Mouse (Mus musculus) midbrain, embryonic 13.5 days (tissue): Measurements from ENCODE around the gene Cspg4. TPM values are rescaled to one million over a fixed set of nuclear protein-coding genes. Genes with fewer than 3 reads are reported as not detected.

ENCODE experiments used
- ATAC-seq: fragments of 200-750 bp; cut with Nextera tagmentation; 2 replicates; pipeline ENCODE4 v1.8.0; 2017; ENCODE audit warnings: mild to moderate bottlenecking, moderate TSS enrichment, moderate library complexity
- H3K27ac ChIP-seq: fragments of 300-500 bp; sonication (generic); 2 replicates; pipeline ENCODE4 v1.5.1; 2015; ENCODE audit warnings: inconsistent platforms, mild to moderate bottlenecking, moderate library complexity
- H3K27me3 ChIP-seq: fragments of 300-500 bp; sonication (generic); 2 replicates; pipeline ENCODE4 v1.6.1; 2015; ENCODE audit warnings: mild to moderate bottlenecking, inconsistent platforms
- H3K36me3 ChIP-seq: fragments of 300-500 bp; sonication (generic); 2 replicates; pipeline ENCODE4 v1.6.1; 2015; ENCODE audit warnings: mild to moderate bottlenecking, inconsistent platforms
- H3K4me1 ChIP-seq: fragments of 300-500 bp; sonication (generic); replicated peaks from 2 replicates; pipeline ENCODE4 v1.6.1; 2015; ENCODE audit warnings: inconsistent platforms
- H3K4me2 ChIP-seq: fragments of 300-500 bp; sonication (generic); replicated peaks from 2 replicates; pipeline ENCODE4 v1.6.1; 2015; ENCODE audit warnings: moderate library complexity, mild to moderate bottlenecking, inconsistent platforms
- H3K4me3 ChIP-seq: fragments of 300-500 bp; sonication (generic); replicated peaks from 2 replicates; pipeline ENCODE4 v1.5.1; 2015; ENCODE audit warnings: mild to moderate bottlenecking, inconsistent platforms
- H3K9ac ChIP-seq: fragments of 300-500 bp; sonication (generic); replicated peaks from 2 replicates; pipeline ENCODE4 v1.6.1; 2015; ENCODE audit warnings: mild to moderate bottlenecking, inconsistent platforms
- H3K9me3 ChIP-seq: fragments of 300-500 bp; sonication (generic); 2 replicates; pipeline ENCODE4 v1.6.1; 2016; ENCODE audit warnings: mild to moderate bottlenecking, inconsistent platforms
- WGBS: fragments of 180-500 bp; shearing (Covaris S2); methylation state at CpG from one replicate; pipeline ENCODE4 v1.1.7; 2015; 5-methylcytosine and 5-hydroxymethylcytosine counted together
- polyA plus RNA-seq: library from polyadenylated mRNA; unstranded; fragments of >200 nt; fragmentation: Nextera tagmentation; extraction: Ambion mirVana; gene quantifications from 2 replicates; pipeline ENCODE4 v1.2.1, GENCODE M21; 2015

The Cspg4 gene
- 3.2 and 3.5 TPM in 2 replicates for polyA plus RNA-seq

DNA sequence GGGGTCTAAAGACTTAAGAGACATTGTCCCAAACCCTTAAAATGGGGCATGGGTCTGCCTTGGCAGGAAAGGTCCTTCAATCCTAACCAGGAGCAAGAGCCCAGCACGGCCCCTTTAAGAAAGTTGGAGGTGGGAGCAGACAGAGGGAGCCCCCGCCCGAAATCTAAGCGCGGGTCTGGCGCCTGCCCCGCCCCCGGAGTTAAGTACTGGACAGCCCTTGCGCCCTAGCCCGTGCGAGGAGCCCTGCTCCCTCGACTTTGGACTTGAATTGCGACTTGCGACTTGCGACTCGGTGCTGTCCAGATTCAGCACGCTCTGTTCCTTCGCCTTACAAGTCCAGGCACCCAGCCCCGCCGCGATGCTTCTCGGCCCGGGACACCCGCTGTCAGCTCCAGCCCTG, at the start of gene Cspg4:
TSS of gene Cspg4 (plus strand) at position 202 of the 400 bp plus-strand sequence.
- Histone ChIP-seq H3K4me1 (peaks cover 19% of the 10 kb centered on the region), H3K36me3 (no peaks in the 10 kb centered on the region), H3K27ac (no peak within 1 kb of the TSS), H3K9ac (peak within 1 kb of the TSS; percentile 42; the same call in 1 of the 2 replicates), H3K4me2 (peak within 1 kb of the TSS; percentile 49), H3K4me3 (peak within 1 kb of the TSS; percentile 22), H3K27me3 (peaks cover 31% of the 10 kb centered on the region), H3K9me3 (no peaks in the 10 kb centered on the region)
- no peak for ATAC-seq
- under 1% methylated on average over 24 of the region's 24 CpGs for WGBS

DNA sequence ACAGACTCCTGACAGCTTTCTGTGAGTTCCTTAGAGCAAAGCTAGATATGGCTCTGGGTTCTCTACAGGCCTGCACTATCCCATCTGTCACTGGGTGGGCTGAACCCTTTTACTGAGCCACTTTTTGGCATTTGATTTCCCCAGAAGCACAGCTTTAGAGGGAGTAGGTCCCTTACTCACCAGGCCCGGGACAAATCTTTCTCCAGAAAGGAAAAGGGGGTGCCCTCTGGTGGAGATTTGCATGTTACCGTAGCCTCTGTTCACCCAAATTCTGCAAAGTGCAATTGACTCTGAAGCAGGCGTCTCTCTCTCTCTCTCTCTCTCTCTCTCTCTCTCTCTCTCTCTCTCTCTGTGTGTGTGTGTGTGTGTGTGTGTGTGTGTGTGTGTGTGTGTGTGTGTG, 39.9 kb upstream of the Cspg4 start:
- no peak overlapping the region for H3K27ac ChIP-seq
- no peaks in the 10 kb centered on the region for H3K36me3 ChIP-seq
- 0 out of 2 replicates have a peak overlapping the region, but pooled peaks have one; percentile 50 for H3K4me2 ChIP-seq
- peaks cover 33% of the 10 kb centered on the region for H3K4me1 ChIP-seq
- ATAC-seq: no peak
- no peak overlapping the region for H3K4me3 ChIP-seq
- WGBS: 1% methylated on average over 3 of the region's 3 CpGs
- no peak overlapping the region for H3K9ac ChIP-seq
- H3K27me3 ChIP-seq: 0 out of 2 replicates have a peak, but pooled peaks cover 6% of the 10 kb centered on the region
- H3K9me3 ChIP-seq: no peaks in the 10 kb centered on the region

DNA sequence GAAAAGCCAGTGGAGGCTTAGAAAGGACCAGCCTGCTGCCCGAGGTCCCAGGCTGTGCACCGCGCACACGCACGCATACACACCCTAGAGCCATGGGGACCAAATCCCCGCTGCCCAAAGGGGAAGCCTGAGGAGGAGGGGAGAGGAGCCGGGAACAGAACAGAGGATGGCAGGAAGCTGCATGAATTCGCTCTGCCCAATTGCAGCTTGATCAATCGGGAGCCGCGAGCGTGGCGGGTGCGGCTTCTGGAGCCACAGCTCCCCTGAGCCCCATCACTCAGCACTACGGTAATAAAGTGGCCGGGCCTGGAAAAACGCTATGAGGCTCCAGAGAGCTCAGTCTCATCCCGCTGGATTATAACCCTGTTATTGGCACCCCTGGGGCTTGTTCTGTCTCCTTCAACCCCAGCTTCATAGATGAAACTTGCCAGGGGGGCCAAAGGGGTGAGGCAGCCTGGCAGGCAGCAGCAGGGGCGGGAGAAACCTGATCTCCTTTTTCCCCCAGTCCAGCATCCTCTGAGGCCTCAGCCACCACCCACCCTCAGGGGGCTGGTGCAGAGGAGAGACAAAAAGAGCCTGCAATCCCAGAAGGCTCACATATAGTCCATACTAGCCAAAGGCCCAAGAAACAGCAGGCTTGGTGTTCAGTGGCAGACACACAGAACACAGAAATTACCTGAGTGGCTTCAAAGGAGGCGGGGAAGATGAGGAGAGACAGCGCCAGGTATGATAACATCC, 39.2 kb upstream of the Cspg4 start:
- 0 out of 2 replicates have a peak, but pooled peaks cover 6% of the 10 kb centered on the region for H3K27me3 ChIP-seq
- peak overlapping the region; percentile 50 for H3K4me2 ChIP-seq
- no peaks in the 10 kb centered on the region for H3K36me3 ChIP-seq
- H3K4me1 ChIP-seq: peaks cover 40% of the 10 kb centered on the region
- no peaks in the 10 kb centered on the region for H3K9me3 ChIP-seq
- peak overlapping the region; percentile 40; the same call in 1 of the 2 replicates for H3K9ac ChIP-seq
- peak overlapping the region; percentile 16 for H3K4me3 ChIP-seq
- 9% methylated on average over 21 of the region's 21 CpGs for WGBS
- peak overlapping the region; percentile 31; the same call in 1 of the 2 replicates for H3K27ac ChIP-seq
- ATAC-seq: peak; percentile 60

DNA sequence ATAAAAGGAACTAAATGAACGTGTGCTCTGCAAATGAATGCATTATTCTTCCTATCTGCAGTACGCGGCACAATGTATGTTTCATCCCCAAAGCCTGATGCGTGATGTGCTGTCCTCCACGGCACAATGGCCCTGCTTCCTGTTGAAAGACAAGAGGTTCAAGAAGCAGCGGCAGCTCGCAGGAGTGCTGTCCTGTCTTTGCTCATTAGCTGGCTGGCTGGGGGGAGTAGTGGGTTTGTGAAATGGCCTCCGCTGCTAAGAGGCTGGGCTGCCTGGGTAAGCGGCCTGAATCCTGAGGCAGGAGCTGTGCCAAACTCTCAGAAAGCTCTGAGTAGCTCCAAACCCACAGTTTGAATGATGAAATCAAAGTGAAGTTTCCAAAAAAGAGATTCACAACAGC, 36.7 kb upstream of the Cspg4 start:
- Histone ChIP-seq H3K27ac (0 out of 2 replicates have a peak overlapping the region, but pooled peaks have one; percentile 37), H3K9ac (no peak overlapping the region), H3K4me2 (no peak overlapping the region), H3K4me3 (no peak overlapping the region), H3K27me3 (0 out of 2 replicates have a peak, but pooled peaks cover 6% of the 10 kb centered on the region), H3K4me1 (peaks cover 54% of the 10 kb centered on the region), H3K9me3 (no peaks in the 10 kb centered on the region), H3K36me3 (no peaks in the 10 kb centered on the region)
- ATAC-seq: no peak
- 23% methylated on average over 9 of the region's 9 CpGs for WGBS

DNA sequence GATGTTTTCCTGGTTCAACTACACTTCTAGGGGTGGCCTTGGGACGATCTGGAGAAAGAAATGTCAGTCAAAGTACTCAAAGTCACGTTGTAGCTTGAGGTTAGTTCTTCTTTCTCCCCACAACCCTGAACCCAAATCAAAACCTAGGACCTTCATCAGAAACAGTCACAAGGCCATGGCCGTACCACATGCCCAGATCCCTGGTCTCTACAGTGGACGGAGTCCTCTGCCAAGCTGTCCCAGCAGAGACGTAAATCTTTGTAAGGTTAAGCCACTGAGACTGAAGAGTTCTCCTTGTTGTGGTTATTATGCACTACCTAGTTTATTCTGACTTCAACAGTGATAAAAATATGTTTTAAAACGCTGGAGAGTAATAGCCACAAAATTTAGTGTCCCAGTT, 36.0 kb upstream of the Cspg4 start:
- 84% methylated on average over 6 of the region's 6 CpGs for WGBS

DNA sequence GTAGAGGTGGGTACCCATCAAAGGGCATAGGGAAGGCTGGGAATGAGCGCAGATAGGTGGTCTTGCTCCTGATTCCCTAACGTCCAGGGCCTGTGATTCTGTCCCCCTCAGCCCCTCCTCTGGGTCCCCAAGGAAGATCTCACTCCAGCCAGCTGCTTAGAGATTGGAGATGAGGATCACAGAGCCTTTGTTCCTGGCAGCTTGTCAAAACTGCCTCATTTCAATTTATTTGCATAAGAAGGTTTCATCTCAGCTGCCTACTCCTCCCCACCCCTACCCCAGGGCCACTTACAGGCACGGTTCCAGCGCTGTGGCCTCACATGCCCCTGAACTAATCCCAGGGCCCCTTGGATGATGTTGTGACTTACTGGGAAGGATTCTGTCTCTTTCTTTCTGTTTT, 34.7 kb upstream of the Cspg4 start:
- H3K4me1 ChIP-seq: peaks cover 53% of the 10 kb centered on the region
- no peaks in the 10 kb centered on the region for H3K36me3 ChIP-seq
- peak overlapping the region; percentile 61 for H3K27ac ChIP-seq
- H3K4me2 ChIP-seq: no peak overlapping the region
- WGBS: 7% methylated on average over 4 of the region's 4 CpGs
- ATAC-seq: peak; percentile 84
- 0 out of 2 replicates have a peak, but pooled peaks cover 3% of the 10 kb centered on the region for H3K27me3 ChIP-seq
- no peak overlapping the region for H3K9ac ChIP-seq
- H3K9me3 ChIP-seq: no peaks in the 10 kb centered on the region
- no peak overlapping the region for H3K4me3 ChIP-seq

More for the DNA sequence above, 36.0 kb upstream of the Cspg4 start:
- Histone ChIP-seq H3K27me3 (0 out of 2 replicates have a peak, but pooled peaks cover 6% of the 10 kb centered on the region), H3K9me3 (no peaks in the 10 kb centered on the region), H3K4me2 (no peak overlapping the region), H3K36me3 (no peaks in the 10 kb centered on the region), H3K27ac (no peak overlapping the region), H3K4me3 (no peak overlapping the region), H3K9ac (no peak overlapping the region), H3K4me1 (peaks cover 57% of the 10 kb centered on the region)
- ATAC-seq: no peak

DNA sequence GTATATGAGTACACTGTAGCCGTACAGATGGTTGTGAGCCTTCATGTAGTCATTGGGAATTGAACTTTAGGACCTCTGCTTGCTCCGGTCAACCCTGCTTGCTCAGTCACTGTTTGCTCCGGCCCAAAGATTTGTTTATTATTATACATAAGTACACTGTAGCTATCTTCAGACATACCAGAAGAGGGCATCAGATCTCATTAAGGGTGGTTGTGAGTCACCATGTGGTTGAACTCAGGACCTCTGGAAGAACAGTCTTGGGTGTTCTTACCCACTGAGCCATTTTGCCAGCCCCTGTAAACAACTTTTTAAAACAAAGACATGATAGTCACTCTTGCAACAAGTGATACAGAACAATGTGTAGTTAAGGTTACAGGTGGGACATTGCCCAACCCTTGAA, 32.9 kb upstream of the Cspg4 start:
- Histone ChIP-seq H3K4me1 (peaks cover 43% of the 10 kb centered on the region), H3K4me2 (no peak overlapping the region), H3K27me3 (no peaks in the 10 kb centered on the region), H3K9me3 (no peaks in the 10 kb centered on the region), H3K36me3 (no peaks in the 10 kb centered on the region), H3K4me3 (no peak overlapping the region), H3K27ac (no peak overlapping the region), H3K9ac (no peak overlapping the region)
- 91% methylated on average over 3 of the region's 3 CpGs for WGBS
- no peak for ATAC-seq

DNA sequence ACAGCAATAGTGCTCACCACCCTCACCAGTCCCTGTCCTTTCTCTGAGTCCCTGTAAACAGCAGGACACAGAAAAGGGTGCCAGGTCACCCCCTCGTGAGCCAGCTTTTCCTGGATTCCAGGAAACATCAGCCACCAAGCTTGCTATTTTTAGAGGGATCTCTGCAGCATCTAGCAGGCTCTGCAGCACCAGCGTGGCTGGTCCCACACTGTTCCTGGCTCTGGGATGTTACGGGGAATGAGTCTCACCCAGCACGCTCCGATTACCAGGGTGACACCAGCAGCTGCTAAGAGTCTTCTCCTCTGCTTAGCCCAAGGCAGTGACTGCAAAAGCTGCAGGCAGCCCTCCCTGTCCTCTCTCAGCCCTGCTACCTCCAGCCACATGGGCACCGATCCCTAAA, 31.9 kb upstream of the Cspg4 start:
- WGBS: 37% methylated on average over 6 of the region's 6 CpGs
- Histone ChIP-seq H3K4me2 (no peak overlapping the region), H3K4me3 (no peak overlapping the region), H3K4me1 (peaks cover 42% of the 10 kb centered on the region), H3K27me3 (no peaks in the 10 kb centered on the region), H3K27ac (no peak overlapping the region), H3K36me3 (no peaks in the 10 kb centered on the region), H3K9ac (no peak overlapping the region), H3K9me3 (no peaks in the 10 kb centered on the region)
- ATAC-seq: no peak

DNA sequence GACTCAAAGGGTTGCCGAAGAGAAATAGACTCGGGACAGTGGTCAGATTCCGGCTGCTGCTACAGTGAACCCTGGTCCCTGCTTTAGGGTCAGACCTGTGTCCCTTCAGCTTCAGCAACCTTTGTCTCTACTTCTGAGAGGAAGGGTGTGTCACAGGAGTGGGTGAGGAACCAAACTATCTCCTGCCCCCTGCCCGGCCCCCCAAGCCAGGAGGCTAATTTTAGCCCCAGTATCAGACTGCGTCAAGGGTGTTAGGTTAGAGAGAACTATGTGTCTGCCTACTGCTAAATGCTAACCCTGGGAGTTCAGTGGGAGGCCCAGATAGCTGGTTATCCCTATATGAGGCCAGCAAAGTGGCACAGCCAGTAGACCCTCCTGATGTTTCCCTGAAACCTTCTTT, 29.7 kb upstream of the Cspg4 start:
- Histone ChIP-seq H3K4me1 (peaks cover 23% of the 10 kb centered on the region), H3K4me3 (no peak overlapping the region), H3K4me2 (no peak overlapping the region), H3K9ac (no peak overlapping the region), H3K9me3 (no peaks in the 10 kb centered on the region), H3K36me3 (no peaks in the 10 kb centered on the region), H3K27ac (no peak overlapping the region), H3K27me3 (peaks cover 3% of the 10 kb centered on the region; the same call in 1 of the 2 replicates)
- ATAC-seq: no peak
- 88% methylated on average over 5 of the region's 5 CpGs for WGBS

DNA sequence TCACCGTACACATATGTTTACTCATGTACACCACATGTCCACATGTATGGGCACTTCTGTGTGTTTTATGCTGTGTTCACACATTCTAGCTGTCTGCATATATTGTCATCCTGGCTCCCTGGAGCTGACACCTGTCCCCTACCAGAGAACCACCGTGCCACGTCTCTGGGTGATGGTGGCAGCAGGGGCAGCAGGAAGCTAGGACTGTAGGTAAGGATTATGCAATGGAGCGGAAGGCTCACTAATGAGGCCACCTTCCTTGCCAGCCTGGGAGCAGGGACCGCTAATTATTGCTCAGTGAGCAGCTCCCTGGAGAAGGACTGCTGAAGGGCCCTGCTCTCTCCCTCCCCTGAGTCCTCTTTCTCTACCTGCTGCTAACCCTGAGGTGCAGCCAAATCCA, 24.1 kb upstream of the Cspg4 start:
- Histone ChIP-seq H3K27ac (no peak overlapping the region), H3K36me3 (no peaks in the 10 kb centered on the region), H3K4me1 (peaks cover 24% of the 10 kb centered on the region), H3K4me2 (no peak overlapping the region), H3K27me3 (peaks cover 3% of the 10 kb centered on the region; the same call in 1 of the 2 replicates), H3K4me3 (no peak overlapping the region), H3K9me3 (no peaks in the 10 kb centered on the region), H3K9ac (no peak overlapping the region)
- no peak for ATAC-seq
- 62% methylated on average over 5 of the region's 5 CpGs for WGBS

DNA sequence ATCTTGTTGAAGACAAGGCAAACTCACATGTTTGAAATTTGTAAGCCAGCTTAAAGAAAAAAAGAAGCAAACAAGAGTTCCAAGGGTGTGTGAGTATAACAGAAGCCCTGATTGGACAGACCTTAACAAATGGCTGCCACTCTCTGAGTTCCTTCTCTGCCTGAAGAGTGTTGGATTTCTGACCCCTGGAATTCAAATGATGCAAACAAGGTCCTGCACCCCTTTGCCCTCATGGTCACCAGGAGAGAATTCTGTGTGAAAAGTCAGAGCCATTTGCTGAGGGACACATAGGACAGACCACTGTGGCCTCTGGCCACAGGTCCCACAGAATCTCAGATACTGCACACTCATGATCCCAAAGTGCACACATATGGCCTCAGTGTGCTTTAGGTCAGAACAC, 23.0 kb upstream of the Cspg4 start:
- H3K4me3 ChIP-seq: no peak overlapping the region
- peaks cover 3% of the 10 kb centered on the region; the same call in 1 of the 2 replicates for H3K27me3 ChIP-seq
- no peak overlapping the region for H3K4me2 ChIP-seq
- ATAC-seq: no peak
- no peak overlapping the region for H3K27ac ChIP-seq
- no peak overlapping the region for H3K9ac ChIP-seq
- H3K4me1 ChIP-seq: peaks cover 24% of the 10 kb centered on the region
- H3K9me3 ChIP-seq: no peaks in the 10 kb centered on the region
- no peaks in the 10 kb centered on the region for H3K36me3 ChIP-seq

DNA sequence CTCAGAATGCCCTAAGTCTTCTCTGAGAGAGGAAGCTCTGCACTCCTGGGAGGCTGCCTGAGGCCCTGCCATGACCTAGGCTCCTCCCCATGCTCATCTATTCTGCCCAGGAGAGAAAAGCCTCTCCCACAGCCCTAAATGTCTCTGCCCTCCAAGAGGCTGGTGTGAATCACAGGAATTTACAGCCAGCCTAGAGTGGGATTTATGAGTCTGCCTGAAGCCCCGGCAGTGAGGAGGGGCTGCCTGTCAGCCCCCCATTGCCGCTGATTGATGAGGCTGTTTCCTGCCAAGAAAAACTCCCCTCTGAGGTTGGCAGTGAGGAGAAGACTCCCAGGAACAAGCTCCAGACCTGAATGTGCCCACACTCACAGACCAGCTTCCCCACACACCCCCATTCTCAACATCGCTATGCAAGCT, 22.5 kb upstream of the Cspg4 start:
- no peak overlapping the region for H3K27ac ChIP-seq
- no peak overlapping the region for H3K4me2 ChIP-seq
- 80% methylated on average over 3 of the region's 3 CpGs for WGBS
- no peak overlapping the region for H3K4me3 ChIP-seq
- H3K27me3 ChIP-seq: peaks cover 3% of the 10 kb centered on the region; the same call in 1 of the 2 replicates
- no peaks in the 10 kb centered on the region for H3K9me3 ChIP-seq
- H3K9ac ChIP-seq: no peak overlapping the region
- no peaks in the 10 kb centered on the region for H3K36me3 ChIP-seq
- ATAC-seq: no peak
- H3K4me1 ChIP-seq: peaks cover 24% of the 10 kb centered on the region
